Mouse (Mus musculus): ENCODE data around the gene Gab3.

GRCm38 (mm10) chrX:75085654-75086053, 396 bp upstream of the Gab3 start:
- no peak for TF ChIP-seq CTCF (IDR thresholded peaks at IDR 0.05; ENCODE audit: control insufficient read depth, insufficient read depth, insufficient replicate concordance, low read depth, low read length)
- no peak for TF ChIP-seq POLR2A (IDR thresholded peaks at IDR 0.05; ENCODE audit: control insufficient read depth, low read depth, low read length)
